Mouse (Mus musculus): Measurements from ENCODE around the gene Krt80.

The Krt80 gene

DNA sequence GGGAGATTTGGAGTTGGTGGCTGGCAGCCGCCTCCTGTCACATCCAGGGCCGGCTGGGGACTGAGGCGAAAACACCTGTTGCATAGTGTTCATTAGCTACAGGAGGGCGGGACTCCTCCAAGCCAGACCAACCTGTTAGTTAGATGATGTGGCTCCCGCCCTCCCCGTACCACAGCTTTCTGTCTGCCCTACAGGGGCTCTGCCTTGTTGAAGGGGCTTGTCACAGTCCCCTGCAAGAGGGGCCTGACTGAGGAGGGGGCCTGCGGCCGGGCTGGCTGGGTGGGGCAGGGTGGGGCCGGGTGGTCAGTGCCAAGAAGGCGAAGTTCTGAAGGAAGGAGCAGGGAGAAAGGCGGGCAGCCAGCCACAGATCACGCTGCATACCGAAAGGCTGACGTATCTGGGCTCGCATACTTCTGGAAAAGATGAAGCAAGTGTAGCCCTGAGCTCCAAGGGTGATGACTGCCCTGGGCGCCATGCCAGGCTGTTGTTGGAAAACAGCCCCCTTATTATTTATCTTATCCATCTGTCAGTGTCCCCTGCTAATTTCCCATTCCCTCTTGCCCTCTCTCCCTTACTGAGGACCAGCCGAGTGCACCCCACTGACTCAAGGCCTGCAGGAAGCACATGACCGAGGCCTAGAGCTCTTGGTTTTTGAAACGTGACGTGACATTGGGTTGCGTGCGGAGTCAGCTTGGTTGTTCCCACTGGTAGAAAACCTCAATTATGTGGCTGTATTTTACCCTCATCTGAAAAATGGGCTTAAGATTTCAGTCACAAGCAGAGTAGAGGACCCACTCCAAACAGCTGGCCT lies at the start of gene Krt80:
Gene Krt80 (minus strand): TSS at position 62 of the 811 bp plus-strand sequence.
- no peak for DNase-seq

DNA sequence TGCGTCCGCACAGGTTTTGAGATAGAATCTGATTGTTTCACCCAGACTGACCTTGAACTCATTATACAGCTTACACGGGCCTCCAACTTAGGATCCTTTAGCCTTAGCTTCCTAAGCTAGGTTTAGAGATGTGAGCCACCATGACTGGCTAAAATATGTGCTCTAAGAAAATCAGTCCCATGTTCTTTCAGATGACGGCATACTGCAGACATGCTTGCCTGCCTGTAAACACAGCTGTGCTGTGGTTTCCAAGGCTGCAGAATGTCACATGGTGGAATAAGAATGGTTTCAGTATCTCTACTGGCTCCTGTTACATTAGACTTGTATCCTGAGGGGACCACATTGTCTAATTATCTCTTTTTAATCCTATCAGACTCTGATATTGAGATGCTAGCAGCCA lies 49.0 kb upstream of the Krt80 start:
- DNase-seq: no peak

GRCm38 (mm10) chr15:101414807-101415565 lies 45.0 kb upstream of the Krt80 start:
- no peak for DNase-seq

DNA sequence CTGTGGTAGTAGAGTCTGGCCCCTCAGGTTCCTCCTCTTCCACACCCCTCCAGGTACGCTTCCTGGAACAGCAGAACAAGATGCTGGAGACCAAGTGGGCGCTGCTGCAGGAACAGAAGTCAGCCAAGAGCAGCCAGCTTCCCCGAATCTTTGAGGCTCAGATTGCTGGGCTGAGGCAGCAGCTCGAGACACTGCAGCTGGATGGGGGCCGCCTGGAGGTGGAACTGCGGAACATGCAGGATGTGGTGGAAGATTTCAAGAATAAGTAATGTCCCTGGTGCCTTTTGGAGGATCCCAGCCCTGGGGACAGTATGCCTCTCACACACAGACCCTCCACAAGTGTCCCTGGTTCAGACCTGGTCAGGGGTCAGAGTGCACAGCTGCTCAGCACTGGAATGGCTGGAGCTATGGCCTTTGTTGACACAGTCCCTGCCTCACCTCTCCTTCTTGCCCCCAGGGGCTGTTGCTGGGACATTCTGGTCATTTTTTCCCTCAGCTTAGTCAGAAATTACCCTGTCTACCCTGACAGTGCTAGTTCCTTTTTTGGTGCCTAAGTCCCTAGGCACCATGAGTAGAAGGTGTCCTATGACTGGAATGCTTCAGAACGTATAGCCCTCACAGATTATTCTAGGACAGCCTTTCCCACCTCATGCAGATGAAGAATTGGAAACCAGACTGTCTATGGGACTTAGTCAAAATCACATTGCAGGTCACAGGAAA lies 44.1 kb upstream of the Krt80 start:
- DNase-seq: no peak

DNA sequence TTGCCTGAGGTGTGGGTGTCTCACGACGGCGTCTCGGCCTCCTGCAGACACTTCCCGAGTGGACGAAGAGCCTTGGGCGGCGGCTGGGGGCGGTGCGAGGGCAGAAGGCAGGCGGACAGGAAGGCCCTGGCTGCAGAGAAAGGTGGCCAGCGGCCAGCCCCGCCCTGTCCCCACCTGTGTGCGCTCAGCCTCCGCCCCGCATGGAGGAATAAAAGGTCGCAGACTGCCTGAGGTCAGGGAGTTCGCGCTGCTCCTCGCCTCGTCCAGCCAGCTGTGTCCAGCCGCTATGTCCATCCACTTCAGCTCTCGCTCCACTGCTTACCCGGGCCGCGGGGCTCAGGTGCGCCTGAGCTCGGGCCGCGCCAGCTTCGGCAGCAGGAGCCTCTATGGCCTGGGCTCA lies 42.2 kb upstream of the Krt80 start:
- no peak for DNase-seq

GRCm38 (mm10) chr15:101410775-101411174 lies 40.8 kb upstream of the Krt80 start, which contains the start of gene Krt7:
Gene Krt7, plus strand, starts transcription at chr15:101411043.
- DNase-seq: no peak

- no peak for DNase-seq
These were observed 28.3 kb upstream of the Krt80 start for GRCm38 (mm10) chr15:101398269-101398668.

GRCm38 (mm10) chr15:101397683-101398082 lies 27.7 kb upstream of the Krt80 start:
- no peak for DNase-seq

DNA sequence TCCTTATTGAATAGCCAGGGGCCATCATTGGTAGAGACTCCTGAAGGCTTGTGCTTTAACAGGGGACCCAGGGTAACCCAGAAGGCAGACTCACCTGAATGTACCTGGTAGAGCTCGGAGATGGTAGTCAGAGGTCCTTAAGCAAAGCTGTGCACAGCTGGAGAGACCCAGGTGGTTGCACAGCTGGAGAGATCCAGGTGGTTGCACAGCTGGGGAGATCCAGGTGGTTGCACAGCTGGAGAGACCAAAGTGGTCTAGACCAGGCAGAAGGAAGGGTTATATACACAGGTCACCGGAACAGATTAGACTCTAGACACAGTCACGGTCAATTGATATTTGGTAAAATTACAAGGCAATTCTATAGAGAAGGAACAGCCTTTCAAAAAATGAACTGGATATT lies 27.0 kb upstream of the Krt80 start:
- DNase-seq: no peak

DNA sequence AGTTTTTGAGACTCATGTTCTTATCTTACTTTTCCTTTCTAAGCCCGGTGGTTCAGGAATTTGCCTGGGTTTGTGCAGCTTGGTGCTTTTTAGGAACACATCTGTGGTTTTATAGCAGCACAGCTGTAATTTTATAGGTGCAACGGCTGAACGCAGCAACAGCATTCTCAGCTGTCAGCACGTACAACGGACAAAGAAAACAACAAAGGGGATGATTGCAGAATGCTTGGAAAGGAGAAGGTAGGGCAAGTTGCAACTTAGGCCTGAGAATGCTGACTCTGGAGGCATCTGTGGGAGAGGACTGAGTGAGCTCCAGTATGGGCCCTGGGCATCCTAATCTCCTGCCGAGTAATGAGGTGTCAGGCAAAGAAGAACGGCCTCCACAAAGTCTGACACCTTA lies 26.5 kb upstream of the Krt80 start:
- DNase-seq: no peak

DNA sequence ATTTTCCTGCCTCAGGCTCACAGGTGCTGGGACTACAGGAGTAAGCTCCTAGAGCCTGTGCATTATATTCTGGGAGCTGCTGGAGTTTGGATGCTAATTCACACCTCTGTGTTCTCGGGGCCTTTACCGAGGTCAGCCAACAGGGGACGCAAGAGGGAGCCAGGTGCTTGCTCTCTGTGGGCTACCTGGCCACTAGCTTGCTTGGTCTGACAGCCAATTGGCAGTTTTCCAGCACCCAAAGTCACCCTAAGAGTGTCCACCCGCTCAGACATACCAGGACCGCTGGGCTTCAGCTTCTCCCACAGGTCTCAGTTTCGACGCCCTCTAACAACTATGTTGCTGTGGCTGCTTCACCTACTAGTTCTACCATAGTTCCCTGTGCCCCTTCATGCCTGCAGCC lies 24.9 kb upstream of the Krt80 start:
- DNase-seq: no peak

GRCm38 (mm10) chr15:101392251-101392650 lies 22.3 kb upstream of the Krt80 start:
- no peak for DNase-seq

DNA sequence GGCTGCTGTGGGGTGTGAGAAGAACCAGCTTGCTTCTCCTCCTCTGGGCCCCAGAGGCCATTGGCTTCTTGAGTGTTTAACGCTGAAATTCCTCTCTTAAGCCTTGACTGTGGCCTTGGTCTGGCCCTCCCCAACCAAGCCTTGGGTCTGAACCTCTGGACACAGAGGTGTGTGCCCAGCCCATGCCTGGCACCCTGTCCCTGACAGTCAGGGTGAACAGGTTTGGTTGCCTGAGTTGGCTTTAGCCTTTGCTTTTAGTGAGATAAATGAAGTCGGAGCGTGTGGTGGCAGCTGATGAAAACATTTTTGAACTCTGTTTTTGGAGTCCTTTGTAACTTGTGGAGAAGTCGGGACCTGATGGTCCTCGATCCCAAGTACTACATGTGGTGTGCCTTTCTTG lies 20.2 kb upstream of the Krt80 start:
- no peak for DNase-seq

GRCm38 (mm10) chr15:101388034-101388541 lies 18.1 kb upstream of the Krt80 start:
- peak in 1 of 2 experiments; percentile 39 for DNase-seq

DNA sequence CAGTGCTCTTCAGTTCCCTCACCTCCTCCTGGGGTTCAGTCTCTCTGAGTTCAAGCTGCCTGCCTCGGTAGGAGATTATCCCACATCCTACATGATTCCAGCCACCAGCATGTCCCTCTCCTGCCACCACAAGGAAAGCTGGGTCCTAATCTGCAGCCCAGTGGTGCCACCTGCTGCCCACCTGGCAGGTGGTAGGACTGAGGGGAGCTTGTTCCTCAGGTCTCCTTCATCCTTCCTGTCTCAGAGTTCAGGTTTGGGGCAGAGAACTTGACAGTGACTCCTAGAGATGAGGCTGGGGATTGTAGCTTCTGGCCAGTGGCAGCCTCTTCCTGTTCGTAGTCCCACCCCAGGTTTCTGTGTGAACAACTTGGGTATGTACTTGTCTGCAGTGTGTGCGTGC lies 17.2 kb upstream of the Krt80 start:
- peak in 1 of 2 experiments; percentile 32 for DNase-seq

DNA sequence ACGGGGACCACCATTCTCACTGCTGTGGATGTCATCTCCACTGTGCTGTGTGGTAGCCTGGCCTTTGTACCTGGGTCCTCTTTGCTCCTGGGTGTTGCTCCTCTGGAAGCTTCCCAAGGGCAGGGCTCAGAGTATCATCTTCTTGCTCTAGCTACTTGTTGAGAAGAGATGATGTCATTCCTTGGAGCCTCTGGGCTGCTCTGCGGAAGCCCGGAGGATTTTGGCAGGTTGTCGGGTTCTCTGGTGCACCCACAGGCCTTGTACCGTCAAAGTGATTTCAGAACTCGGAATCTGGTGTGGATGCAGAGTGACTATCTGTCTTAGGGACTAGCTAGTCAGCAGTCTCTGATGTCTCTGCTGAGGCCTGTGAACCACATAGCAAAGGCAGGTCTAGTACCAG lies 15.1 kb upstream of the Krt80 start:
- no peak for DNase-seq

DNA sequence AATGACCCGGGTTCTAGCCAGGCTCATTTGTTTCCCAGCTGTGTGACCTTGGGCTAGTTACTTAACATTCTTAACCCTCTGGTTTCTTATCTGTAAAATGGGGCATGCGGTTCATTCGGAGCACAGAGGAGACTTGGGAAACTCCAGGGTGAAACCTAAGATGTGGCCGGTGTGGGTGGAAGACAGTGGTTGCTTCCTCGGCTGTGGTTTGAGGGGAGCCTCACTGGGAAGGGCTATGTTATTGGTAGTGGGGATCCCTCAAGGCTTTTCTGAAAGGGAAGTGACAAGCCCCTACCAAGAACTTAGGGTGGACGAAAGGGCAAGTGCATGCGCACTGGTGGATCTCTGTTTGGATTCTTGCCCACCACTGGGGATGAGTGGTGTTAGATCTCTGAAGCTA lies 14.6 kb upstream of the Krt80 start:
- no peak for DNase-seq

DNA sequence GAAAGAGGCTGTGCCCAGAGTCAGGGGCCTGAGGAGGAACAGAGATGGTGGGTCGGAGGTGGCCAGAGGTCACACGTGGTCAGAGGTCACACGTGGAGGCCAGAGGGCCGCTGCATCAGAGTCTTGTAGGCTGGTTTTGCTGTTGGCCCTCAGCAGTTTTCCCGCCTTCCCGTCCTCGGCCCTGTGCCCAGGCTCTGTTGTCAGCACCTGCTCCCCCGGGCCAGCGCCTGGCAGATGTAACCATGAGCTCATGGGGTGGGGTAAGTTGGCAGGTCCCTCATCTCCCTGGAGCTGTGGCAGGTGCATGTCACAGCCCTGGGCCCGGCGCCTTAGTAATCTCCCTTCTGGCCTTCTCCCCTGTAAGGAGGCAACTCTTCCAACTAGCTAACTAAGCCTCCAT lies 12.8 kb upstream of the Krt80 start:
- no peak for DNase-seq

DNA sequence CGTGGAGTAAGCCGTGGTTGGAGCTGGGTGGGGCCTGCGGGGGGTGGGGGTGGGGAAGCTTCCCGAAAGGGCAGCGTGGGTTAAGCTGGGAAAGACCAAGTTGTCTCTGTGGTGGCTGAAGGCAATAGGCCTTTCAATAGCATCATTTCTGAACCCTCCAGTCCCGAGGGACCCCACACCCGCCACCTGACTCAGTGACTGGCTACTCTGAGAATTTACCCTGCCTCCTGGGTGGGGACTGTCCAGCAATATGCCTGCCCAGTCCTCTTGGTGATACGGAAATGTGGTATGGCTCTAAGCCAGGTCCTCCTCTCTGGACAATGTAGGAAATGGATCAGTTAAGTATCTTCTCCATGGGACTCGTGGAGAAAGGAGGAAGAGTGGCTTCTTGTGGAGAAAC lies 11.8 kb upstream of the Krt80 start:
- no peak for DNase-seq

DNA sequence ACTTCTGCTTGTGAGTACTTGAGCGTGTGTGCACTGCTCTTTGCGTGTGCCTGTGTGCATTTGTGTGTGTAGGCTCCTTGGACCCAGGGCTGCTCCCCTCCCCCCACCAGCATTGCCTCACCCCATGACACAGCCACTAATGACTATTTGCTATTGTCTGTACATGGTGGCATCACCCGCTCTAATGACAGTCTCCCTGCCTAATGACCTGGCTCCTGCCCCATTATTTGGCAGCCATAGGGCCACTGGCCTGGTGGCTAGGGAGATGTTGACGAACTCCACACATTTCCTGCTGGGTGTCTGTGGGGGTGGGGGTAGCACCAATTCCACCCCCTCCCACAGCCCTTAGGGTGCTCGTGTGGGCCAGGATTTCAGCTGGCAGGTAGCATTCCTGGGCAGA lies 8.7 kb upstream of the Krt80 start:
- DNase-seq: no peak

DNA sequence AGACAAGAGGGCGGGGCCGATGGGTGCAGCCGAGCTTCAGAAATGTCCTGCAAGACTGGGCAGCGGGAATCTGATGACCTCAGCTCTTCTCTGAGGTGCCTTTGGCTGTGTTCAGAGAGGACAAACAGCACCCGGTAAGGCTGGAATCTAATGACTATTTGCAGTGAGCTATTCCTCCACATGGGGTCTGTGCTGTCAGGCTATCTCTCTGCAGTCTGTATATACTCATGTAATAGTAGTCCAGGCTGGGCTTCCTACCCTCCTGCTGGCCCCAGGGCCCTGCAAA lies 6.8 kb upstream of the Krt80 start:
- no peak for DNase-seq

- no peak for DNase-seq
These were observed 6.2 kb upstream of the Krt80 start for GRCm38 (mm10) chr15:101375956-101376775.

GRCm38 (mm10) chr15:101374879-101375278 lies 4.9 kb upstream of the Krt80 start:
- peak; percentile 26 to 28 for DNase-seq

Data from spleen, adult 18-20 months (tissue).